Mouse (Mus musculus): ENCODE results near the gene Ice2.

Ice2 gene

GRCm38 (mm10) chr9:69397760-69398452 is at the start of gene Ice2:
Ice2 (plus strand) TSS chr9:69397906.
- peak; percentile 73 for DNase-seq

- DNase-seq, result no peak
Measured at GRCm38 (mm10) chr9:69349537-69349936, 48.2 kb upstream of the Ice2 start.

GRCm38 (mm10) chr9:69354228-69354627 is 43.5 kb upstream of the Ice2 start:
- DNase-seq, result no peak

GRCm38 (mm10) chr9:69357834-69358233 is 39.9 kb upstream of the Ice2 start:
- peak; percentile 61 for DNase-seq

- no peak for DNase-seq
Measured at GRCm38 (mm10) chr9:69358797-69359196, 38.9 kb upstream of the Ice2 start.

GRCm38 (mm10) chr9:69361951-69362445 is 35.7 kb upstream of the Ice2 start:
- no peak for DNase-seq

- no peak for DNase-seq
Measured at GRCm38 (mm10) chr9:69362766-69363165, 34.9 kb upstream of the Ice2 start.

GRCm38 (mm10) chr9:69364117-69364516 is 33.6 kb upstream of the Ice2 start:
- DNase-seq, result no peak

GRCm38 (mm10) chr9:69367055-69367454 is 30.7 kb upstream of the Ice2 start:
- no peak for DNase-seq

- peak; percentile 74 for DNase-seq
Measured at GRCm38 (mm10) chr9:69368071-69368470, 29.6 kb upstream of the Ice2 start.

GRCm38 (mm10) chr9:69371046-69371724 is 26.5 kb upstream of the Ice2 start:
- no peak for DNase-seq

GRCm38 (mm10) chr9:69372871-69373270 is 24.8 kb upstream of the Ice2 start:
- DNase-seq, result no peak

- DNase-seq, result no peak
Measured at GRCm38 (mm10) chr9:69376982-69377653, 20.6 kb upstream of the Ice2 start.

- DNase-seq, result no peak
Measured at GRCm38 (mm10) chr9:69377654-69378045, 20.1 kb upstream of the Ice2 start.

- no peak for DNase-seq
Measured at GRCm38 (mm10) chr9:69380546-69380945, 17.2 kb upstream of the Ice2 start.

- no peak for DNase-seq
Measured at GRCm38 (mm10) chr9:69381741-69382140, 16.0 kb upstream of the Ice2 start.

- no peak for DNase-seq
Measured at GRCm38 (mm10) chr9:69384475-69384874, 13.2 kb upstream of the Ice2 start.

- DNase-seq, result no peak
Measured at GRCm38 (mm10) chr9:69384905-69385304, 12.8 kb upstream of the Ice2 start.

- DNase-seq, result no peak
Measured at GRCm38 (mm10) chr9:69387296-69387695, 10.4 kb upstream of the Ice2 start.

GRCm38 (mm10) chr9:69390631-69391030 is 7.1 kb upstream of the Ice2 start:
- DNase-seq, result no peak

GRCm38 (mm10) chr9:69394234-69394633 is 3.5 kb upstream of the Ice2 start:
- DNase-seq, result no peak

GRCm38 (mm10) chr9:69397432-69397759 is 310 bp upstream of the Ice2 start:
- no peak for DNase-seq

GRCm38 (mm10) chr9:69398453-69398850 is 746 bp downstream of the Ice2 start:
- no peak for DNase-seq

- DNase-seq, result no peak
Measured at GRCm38 (mm10) chr9:69404671-69405070, 7.0 kb downstream of the Ice2 start.
